Mouse (Mus musculus) heart, embryonic 16.5 days (tissue): Measurements from ENCODE around the gene Itgb4. TPM values are rescaled to one million over a fixed set of nuclear protein-coding genes. Genes with fewer than 3 reads are reported as not detected.
"Not testable (repeated sequence)": the region's sequence is repeated elsewhere in the genome, so short reads cannot be mapped to it uniquely, and the experiment has no call there.

Experiments used
- ATAC-seq: fragments of 200-750 bp; cut with Nextera tagmentation; replicated peaks from 2 replicates; pipeline ENCODE4 v1.8.0; 2017; ENCODE audit warnings: moderate number of reproducible peaks; ENCODE audit not compliant: insufficient read depth, low FRiP score; ENCODE audit errors: extremely low read depth
- H3K27ac ChIP-seq: fragments of 300-500 bp; sonication (generic); 2 replicates; pipeline ENCODE4 v1.5.1; 2014; ENCODE audit warnings: mild to moderate bottlenecking, low read length, control low read depth, moderate library complexity
- H3K27me3 ChIP-seq: fragments of 300-500 bp; sonication (generic); 2 replicates; pipeline ENCODE4 v1.6.1; 2014; ENCODE audit warnings: low read length, mixed read lengths; ENCODE audit not compliant: control insufficient read depth, insufficient read depth
- H3K36me3 ChIP-seq: fragments of 300-500 bp; sonication (generic); 2 replicates; pipeline ENCODE4 v1.6.1; 2014; ENCODE audit not compliant: control insufficient read depth, insufficient read depth
- H3K4me1 ChIP-seq: fragments of 300-500 bp; sonication (generic); 2 replicates; pipeline ENCODE4 v1.6.1; 2014; ENCODE audit warnings: low read length, mixed read lengths; ENCODE audit not compliant: control insufficient read depth, insufficient read depth
- H3K4me2 ChIP-seq: fragments of 300-500 bp; sonication (generic); 2 replicates; pipeline ENCODE4 v1.6.1; 2014; ENCODE audit warnings: low read depth, mild to moderate bottlenecking, control low read depth, low read length
- H3K4me3 ChIP-seq: fragments of 300-500 bp; sonication (generic); 2 replicates; pipeline ENCODE4 v1.5.1; 2014; ENCODE audit warnings: mild to moderate bottlenecking, control low read depth, low read length
- H3K9ac ChIP-seq: fragments of 300-500 bp; sonication (generic); 2 replicates; pipeline ENCODE4 v1.6.1; 2014; ENCODE audit warnings: low read length, control low read depth
- H3K9me3 ChIP-seq: fragments of 300-500 bp; sonication (generic); replicated peaks from 2 replicates; pipeline ENCODE4 v1.6.1; 2016; ENCODE audit warnings: low read length; ENCODE audit not compliant: control insufficient read depth
- WGBS: fragments of 180-500 bp; shearing (Covaris S2); extraction: QIAGEN DNeasy Blood & Tissue Kit; methylation state at CpG from one replicate; pipeline ENCODE4 v1.1.7; 2014; 5-methylcytosine and 5-hydroxymethylcytosine counted together
- polyA plus RNA-seq: library from polyadenylated mRNA; unstranded; fragments of >200 nt; fragmentation: Nextera tagmentation; extraction: Ambion mirVana; gene quantifications from 2 replicates; pipeline ENCODE4 v1.2.1, GENCODE M21; 2015

The Itgb4 gene
- polyA plus RNA-seq, 1 experiment from 2014 or later, result 4.4 TPM

DNA sequence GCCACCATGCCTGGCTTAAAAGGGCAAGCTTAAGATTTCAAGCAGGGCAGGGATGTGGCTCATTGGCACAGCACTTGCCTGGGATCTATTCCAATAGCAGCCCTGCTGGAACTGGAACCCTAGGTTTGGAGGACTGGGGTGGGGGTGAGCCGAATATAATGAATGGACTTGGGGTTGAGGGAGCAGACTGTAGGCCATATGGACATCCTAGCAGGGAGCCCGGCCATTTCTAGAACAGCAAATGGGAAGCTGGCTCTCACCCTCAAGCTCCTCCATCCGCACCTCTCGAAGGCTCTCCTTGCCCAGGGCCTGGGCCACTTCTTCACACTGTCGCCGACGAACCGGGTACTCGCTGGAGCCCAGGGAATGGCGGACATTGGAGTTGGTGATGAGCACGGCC lies 35.2 kb downstream of the Itgb4 start:
- peaks cover 11% of the 10 kb centered on the region for H3K36me3 ChIP-seq
- ATAC-seq, result no peak
- no peaks in the 10 kb centered on the region for H3K27me3 ChIP-seq
- H3K4me2 ChIP-seq, result no peak overlapping the region
- H3K27ac ChIP-seq, result no peak overlapping the region
- H3K9me3 ChIP-seq, result no peaks in the 10 kb centered on the region
- H3K4me1 ChIP-seq, result peaks cover 30% of the 10 kb centered on the region
- H3K9ac ChIP-seq, result no peak overlapping the region
- H3K4me3 ChIP-seq, result no peak overlapping the region
- WGBS, result 97% methylated on average over 11 of the region's 11 CpGs

DNA sequence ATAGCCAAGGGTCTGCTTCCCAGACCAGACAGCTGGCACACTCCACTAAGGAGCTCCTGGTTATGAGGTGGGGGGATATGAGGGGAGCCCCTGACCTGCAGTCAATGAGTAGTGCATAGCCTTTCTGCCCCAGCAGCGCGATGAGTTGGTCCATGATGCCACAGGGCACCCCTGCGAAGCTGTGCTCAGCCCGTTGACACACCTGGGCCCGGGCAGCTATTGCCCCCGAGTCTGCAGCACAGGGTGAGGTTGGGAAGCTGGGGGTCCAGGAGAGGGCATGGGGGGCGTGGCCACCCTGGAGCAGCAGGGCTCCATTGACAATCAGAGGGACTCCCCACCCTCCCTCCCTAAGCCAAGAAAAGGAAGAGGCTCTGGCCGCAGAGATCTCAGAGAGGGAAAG lies 35.6 kb downstream of the Itgb4 start:
- Histone ChIP-seq H3K27me3 (no peaks in the 10 kb centered on the region), H3K4me3 (no peak overlapping the region), H3K36me3 (peaks cover 11% of the 10 kb centered on the region), H3K4me2 (no peak overlapping the region), H3K9me3 (no peaks in the 10 kb centered on the region), H3K9ac (no peak overlapping the region), H3K4me1 (peaks cover 28% of the 10 kb centered on the region), H3K27ac (no peak overlapping the region)
- ATAC-seq, result no peak
- WGBS, result 93% methylated on average over 8 of the region's 8 CpGs

DNA sequence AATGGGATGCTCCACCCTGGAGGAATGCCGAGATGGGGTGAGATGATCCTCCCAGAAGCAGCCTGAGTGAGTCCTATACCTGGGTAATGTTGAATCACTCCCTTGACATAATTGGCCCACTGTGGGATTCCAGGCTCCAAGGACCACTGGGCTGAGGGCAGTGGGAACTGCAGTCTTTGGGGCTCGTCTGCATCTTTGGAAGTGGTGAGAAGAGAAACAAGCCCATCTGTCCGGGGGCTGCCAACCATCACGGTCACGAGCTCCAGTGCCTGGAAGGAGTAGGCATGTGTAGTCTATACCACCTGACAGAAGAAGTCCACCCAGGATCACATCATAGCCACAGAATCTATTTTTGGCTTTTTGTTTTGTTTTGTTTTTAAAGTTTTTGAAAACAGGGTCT lies 36.4 kb downstream of the Itgb4 start:
- no peak for ATAC-seq
- H3K9me3 ChIP-seq, result no peaks in the 10 kb centered on the region
- WGBS, result 78% methylated on average over 5 of the region's 5 CpGs
- H3K4me1 ChIP-seq, result peaks cover 21% of the 10 kb centered on the region
- H3K36me3 ChIP-seq, result peaks cover 11% of the 10 kb centered on the region
- H3K27ac ChIP-seq, result no peak overlapping the region
- H3K4me3 ChIP-seq, result no peak overlapping the region
- no peaks in the 10 kb centered on the region for H3K27me3 ChIP-seq
- H3K4me2 ChIP-seq, result no peak overlapping the region
- H3K9ac ChIP-seq, result peak overlapping the region; percentile 23

DNA sequence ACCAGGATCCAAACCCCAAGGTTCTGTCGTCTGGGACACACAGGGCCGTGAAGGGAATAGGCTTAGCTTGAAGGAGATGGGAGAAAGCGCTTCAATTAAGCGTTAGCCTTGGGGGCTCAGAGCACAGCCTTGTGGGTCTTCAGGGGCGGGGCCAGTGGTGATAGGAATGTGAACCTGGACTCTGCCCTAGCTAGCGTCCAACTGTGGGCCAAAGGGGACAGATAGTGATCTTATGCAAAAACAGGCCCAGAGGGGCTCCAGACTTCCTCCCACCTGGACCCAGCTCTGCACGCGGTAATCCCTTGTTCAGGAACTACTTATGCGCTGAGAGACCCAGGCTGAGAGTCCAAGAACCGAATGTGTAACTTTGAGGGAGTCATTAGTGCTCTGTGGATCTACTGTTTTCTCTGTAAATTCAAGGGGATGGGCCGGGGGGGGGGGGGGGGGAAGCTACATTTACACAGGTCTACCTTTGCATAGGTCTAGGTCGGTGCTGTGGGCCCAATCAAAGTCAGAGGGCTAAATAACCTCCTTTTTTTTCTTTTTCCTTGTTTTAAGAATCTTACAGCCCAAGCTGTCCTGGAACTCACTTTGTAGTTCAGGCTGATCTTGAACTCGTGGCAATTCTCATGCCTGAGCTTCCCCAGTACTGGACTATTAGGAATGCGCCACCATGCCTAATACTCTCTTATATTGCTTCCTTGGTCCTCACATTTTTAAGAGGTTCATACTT lies 37.2 kb downstream of the Itgb4 start:
- peak overlapping the region; percentile 96 for H3K9ac ChIP-seq
- peaks cover 21% of the 10 kb centered on the region for H3K4me1 ChIP-seq
- 26% methylated on average over 14 of the region's 14 CpGs for WGBS
- H3K27me3 ChIP-seq, result no peaks in the 10 kb centered on the region
- ATAC-seq, result no peak
- peak overlapping the region; percentile 95 for H3K27ac ChIP-seq
- H3K9me3 ChIP-seq, result no peaks in the 10 kb centered on the region
- peaks cover 11% of the 10 kb centered on the region for H3K36me3 ChIP-seq
- H3K4me3 ChIP-seq, result peak overlapping the region; percentile 86
- peak overlapping the region; percentile 93 for H3K4me2 ChIP-seq

DNA sequence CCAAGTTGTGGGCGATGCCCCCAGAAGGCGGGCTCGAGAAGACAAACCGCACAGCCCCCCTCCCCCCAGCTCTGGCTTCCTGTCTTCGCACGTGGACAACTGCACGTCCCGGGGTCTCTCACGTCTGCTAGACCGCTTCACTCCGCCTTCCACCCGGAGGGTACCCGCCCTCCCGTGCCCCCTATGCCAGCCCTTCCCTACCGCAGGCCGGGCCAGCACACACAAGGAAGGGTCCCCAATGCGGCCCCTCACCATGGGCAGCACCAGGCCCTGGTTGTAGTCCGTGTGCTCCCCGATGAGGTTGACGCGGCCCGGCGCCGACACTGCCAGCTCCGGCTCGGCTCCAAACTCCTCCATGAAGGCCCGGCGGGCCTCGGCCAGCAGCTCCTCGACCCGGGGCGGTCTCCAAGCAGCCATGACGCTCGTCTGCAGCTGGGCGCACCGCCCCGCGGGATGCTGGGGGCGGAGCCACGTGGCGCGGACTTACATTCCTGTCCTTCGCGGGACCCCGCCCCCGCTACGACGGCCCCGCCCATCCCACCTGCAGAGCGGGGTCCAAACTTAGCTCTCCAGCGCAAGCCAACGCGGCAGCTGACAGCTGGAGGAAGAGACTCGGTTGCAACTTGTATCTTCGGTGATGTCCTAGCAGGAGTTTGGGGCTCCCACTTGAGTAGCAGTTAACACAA lies 37.9 kb downstream of the Itgb4 start, which contains the start of gene Galk1:
Galk1 (minus strand) TSS at position 458 of the 686 bp plus-strand sequence.
- under 1% methylated on average over 55 of the region's 55 CpGs for WGBS
- peaks cover 21% of the 10 kb centered on the region for H3K4me1 ChIP-seq
- peak within 1 kb of the TSS; percentile 96 for H3K9ac ChIP-seq
- ATAC-seq, result peak; percentile 94
- no peaks in the 10 kb centered on the region for H3K27me3 ChIP-seq
- peak within 1 kb of the TSS; percentile 93 for H3K4me2 ChIP-seq
- peaks cover 11% of the 10 kb centered on the region for H3K36me3 ChIP-seq
- H3K4me3 ChIP-seq, result peak within 1 kb of the TSS; percentile 86
- no peaks in the 10 kb centered on the region for H3K9me3 ChIP-seq
- H3K27ac ChIP-seq, result peak within 1 kb of the TSS; percentile 95

DNA sequence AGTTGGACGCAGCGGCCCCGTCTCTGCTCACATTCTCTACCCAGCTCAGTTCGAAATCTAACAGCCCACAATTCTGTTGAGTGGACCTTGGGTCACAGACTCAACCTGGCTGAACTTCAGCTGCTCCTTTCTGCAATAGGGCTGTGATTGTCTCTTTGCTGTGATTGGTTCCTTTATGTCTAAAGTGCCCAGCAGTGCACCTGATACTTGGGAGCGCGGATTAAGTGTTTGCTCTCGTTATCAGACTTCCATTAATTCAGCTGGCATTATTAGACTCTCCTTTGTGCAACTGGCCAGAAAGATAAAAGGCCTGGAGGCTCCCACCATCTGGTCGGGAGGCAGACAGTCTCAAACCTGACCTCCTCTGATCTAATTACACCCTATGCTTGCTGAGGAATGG lies 40.3 kb downstream of the Itgb4 start:
- no peak overlapping the region for H3K27ac ChIP-seq

DNA sequence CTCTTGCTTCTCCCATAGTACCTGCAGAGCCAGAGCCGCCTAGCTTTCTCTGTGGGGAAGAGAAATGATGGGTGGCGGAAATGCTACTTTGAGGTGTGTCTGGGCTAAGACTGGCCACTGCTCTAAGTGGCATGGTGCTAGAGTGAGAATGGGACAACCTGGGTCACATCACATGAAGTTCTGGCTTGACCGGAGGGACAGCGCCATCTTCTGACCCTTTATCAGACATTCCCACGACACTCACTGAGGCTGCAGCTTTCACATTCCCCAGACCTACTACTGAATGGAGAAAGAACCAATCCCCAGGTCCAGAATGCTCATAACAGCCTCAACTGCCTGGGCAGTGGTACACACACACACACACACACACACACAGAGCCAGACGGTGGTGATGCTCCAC lies 43.6 kb downstream of the Itgb4 start:
- no peaks in the 10 kb centered on the region for H3K27me3 ChIP-seq
- H3K4me2 ChIP-seq, result no peak overlapping the region
- H3K4me1 ChIP-seq, result peaks cover 14% of the 10 kb centered on the region
- ATAC-seq, result no peak; the same call in 1 of the 2 replicates
- WGBS, result 25% methylated on average over 6 of the region's 6 CpGs
- H3K9me3 ChIP-seq, result no peaks in the 10 kb centered on the region
- no peak overlapping the region for H3K9ac ChIP-seq
- H3K27ac ChIP-seq, result no peak overlapping the region
- no peak overlapping the region for H3K4me3 ChIP-seq
- peaks cover 9% of the 10 kb centered on the region for H3K36me3 ChIP-seq

More for the DNA sequence above, 40.3 kb downstream of the Itgb4 start:
- Histone ChIP-seq H3K4me2 (no peak overlapping the region), H3K9ac (no peak overlapping the region), H3K9me3 (no peaks in the 10 kb centered on the region), H3K4me3 (no peak overlapping the region), H3K4me1 (peaks cover 21% of the 10 kb centered on the region), H3K27me3 (no peaks in the 10 kb centered on the region), H3K36me3 (no peaks in the 10 kb centered on the region)
- WGBS, result 61% methylated on average over 8 of the region's 8 CpGs
- ATAC-seq, result no peak

DNA sequence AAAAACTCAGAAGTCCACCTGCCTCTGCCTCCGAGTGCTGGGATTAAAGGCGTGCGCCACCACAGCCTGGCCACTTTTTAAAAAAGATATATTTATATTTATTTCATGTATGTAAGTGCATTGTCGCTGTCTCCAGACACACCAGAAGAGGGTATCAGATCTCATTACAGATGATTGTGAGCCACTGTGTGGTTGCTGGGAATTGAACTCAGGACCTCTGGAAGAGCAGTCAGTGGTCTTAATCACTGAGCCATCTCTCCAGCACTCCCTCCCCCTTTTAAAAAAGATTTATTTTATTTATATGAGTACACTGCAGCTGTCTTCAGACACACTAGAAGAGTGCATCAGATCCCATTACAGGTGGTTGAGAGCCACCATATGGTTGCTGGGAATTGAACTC lies 44.4 kb downstream of the Itgb4 start:
- not testable (repeated sequence) for H3K9me3 ChIP-seq, H3K27ac ChIP-seq, H3K36me3 ChIP-seq, H3K9ac ChIP-seq, H3K4me3 ChIP-seq, H3K4me2 ChIP-seq, ATAC-seq, H3K27me3 ChIP-seq
- 89% methylated on average over 4 of the region's 4 CpGs for WGBS
- peaks cover 11% of the 10 kb centered on the region for H3K4me1 ChIP-seq

DNA sequence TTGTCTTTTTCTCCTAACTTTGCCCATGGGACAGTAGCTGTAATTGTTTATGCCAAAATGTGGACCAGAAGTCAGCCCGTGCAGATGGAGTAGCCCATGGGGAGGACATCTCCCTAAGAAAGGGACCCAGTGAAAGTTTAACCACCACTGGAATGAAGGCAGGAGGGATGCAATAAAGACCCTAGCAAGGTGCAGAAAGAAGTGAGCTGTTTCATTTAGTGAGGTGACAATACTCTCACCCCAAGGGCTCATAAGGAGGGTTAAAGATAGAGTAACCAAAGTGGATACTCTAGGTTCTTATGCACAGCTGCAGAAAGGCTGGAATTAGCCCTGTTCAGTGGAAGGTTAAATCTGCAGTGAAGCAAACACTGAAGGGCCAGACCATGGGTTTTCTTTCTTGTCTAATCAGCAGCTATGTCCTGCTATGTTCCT lies 44.9 kb downstream of the Itgb4 start:
- H3K4me3 ChIP-seq, result no peak overlapping the region
- no peak overlapping the region for H3K27ac ChIP-seq
- 73% methylated on average over 1 of the region's 1 CpGs for WGBS

More for the DNA sequence above, 44.9 kb downstream of the Itgb4 start:
- H3K9ac ChIP-seq, result no peak overlapping the region
- ATAC-seq, result no peak
- peaks cover 11% of the 10 kb centered on the region for H3K4me1 ChIP-seq
- no peaks in the 10 kb centered on the region for H3K9me3 ChIP-seq
- H3K36me3 ChIP-seq, result peaks cover 9% of the 10 kb centered on the region
- no peak overlapping the region for H3K4me2 ChIP-seq
- H3K27me3 ChIP-seq, result no peaks in the 10 kb centered on the region
